Mouse (Mus musculus) cerebellum, postnatal 4 days (tissue): ENCODE data around the gene Lexm.

ENCODE experiments used
- DNase-seq, 2 experiments: peaks; one replicate each; pipeline ENCODE4 v3.0.0; 2022; ENCODE audit warnings: low spot score in 2 of 2, mixed read lengths in 1 of 2

Lexm gene

DNA sequence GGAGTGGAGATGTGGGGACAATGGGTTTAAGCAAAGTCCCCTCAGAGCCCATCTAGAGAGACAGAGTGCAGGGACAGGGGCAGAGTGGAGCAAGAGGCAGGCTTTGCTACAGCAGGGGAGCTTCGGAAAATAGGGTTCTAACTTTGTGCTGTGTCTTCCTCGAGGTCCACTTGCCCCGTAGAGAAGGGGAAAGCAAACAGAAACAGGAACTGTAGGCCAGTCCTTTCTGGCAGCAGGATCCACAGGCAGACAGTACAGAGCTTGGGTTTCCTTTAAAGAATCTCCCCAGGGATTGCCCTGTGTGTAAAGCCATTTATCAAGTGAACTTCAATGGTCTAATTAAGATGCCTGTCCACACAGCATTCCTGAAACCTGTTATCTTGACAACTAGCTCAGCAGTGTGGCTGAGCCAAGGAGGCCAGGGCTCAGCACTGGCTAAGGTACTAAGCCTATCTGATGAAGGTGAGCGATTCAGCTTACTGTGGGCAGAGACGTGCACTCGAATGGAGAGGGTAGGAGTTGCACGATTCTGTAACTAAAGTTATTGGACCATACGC is 71.1 kb downstream of the Lexm start:
- DNase-seq = no peak

DNA sequence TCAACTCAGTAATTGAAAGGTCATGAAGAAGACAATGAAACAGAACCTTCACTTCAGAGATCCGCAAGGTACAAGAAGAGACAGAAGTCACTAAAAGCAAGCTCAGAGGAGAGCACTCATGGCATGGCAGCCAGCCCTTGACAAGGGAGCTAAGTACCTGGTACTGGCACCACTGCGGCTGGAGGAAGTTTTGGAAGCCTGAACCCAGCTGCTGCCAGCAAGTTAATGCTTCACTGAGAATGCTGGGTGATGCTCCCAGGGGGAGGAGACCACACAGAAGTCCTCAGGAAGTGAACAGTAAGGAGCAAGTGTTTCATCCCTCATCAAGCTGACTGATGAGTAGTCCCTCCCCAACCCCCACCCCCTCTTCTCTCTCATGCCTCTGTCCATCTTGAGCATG is 74.8 kb downstream of the Lexm start:
- DNase-seq = no peak

DNA sequence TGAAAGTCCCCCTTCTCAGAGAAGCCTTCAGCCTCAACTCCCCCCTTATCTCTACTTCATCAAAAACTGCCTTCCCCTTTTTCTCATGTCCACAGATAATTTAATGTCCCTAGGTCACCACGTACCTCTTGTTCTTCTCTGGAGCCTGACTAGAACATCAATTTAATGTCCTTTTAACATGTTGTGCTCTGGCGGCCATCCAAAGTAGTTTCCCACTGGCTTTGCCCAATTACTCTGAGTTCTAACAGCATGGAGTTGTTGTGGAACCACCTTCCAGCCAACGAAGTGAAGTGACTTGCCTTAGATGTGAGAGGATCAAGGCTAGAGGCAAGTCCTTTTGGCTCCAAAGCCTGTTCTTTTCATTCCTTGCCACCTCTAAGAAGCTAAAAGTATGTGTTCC is 75.5 kb downstream of the Lexm start:
- DNase-seq = no peak
